In the genomic region with DNA sequence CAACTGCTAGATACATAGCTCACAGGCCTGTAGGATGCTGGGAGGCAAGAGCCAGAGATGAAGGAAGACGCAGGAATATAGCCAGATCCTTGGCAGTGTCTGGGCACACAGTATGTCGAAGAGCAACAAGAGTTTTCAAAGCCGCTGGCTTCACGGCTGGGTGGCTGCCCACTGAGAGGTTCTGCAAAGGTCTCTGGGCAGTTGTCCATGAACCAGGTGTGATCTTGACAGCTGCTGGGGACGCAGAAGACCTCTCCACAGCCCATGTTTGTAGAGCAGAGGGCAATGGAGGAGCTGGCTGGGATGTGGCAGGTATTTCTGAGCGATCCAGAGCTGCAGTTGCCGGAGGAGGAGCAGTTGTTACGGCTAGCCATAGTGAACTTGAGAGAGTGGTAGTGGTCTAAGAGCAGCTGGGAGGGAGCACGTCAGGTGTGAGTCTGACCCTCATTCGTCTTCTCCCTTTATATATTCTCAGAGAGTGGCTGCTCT, we compare ENCODE assay signal across 36 mouse cellular contexts. TPM values are rescaled to one million over a fixed set of nuclear protein-coding genes. Genes with fewer than 3 reads are reported as not detected.
A peak's percentile ranks its signal among the peaks of the same experiment; 100 is the strongest.
DNase-seq lines count a peak whose midpoint lies in the region; ATAC-seq lines count a peak whose summit lies in the region.
"Had no signal": no experiment of that assay in that cellular context is flagged by ENCODE, and none has a peak within 500 bp of the region (broad histone marks: within the 10 kb centered on the region; RNA-seq: fewer than 3 reads in every experiment).

Krtap26-1 (minus strand) TSS at position 439 of the 489 bp plus-strand sequence.

- H3K27ac ChIP-seq in kidney, embryonic 15.5 days, result no peak within 1 kb of the TSS
- no peak within 1 kb of the TSS for H3K27ac ChIP-seq in midbrain, embryonic 11.5 days (ENCODE audit: low read depth, low read length)
- no peak within 1 kb of the TSS for H3K27ac ChIP-seq in midbrain, embryonic 15.5 days
- H3K27ac ChIP-seq: embryonic facial prominence, embryonic 10.5 days; embryonic facial prominence, embryonic 13.5 days; forebrain, embryonic 12.5 days; forebrain, embryonic 15.5 days; heart, adult 2 months; heart, embryonic 10.5 days; heart, embryonic 13.5 days; hindbrain, embryonic 14.5 days; hindbrain, postnatal 0 days had no signal

- peaks cover 8% of the 10 kb centered on the region; the same call in 1 of the 2 replicates for H3K4me1 ChIP-seq in kidney, embryonic 15.5 days
- H3K4me1 ChIP-seq in midbrain, embryonic 11.5 days (ENCODE audit: control insufficient read depth, insufficient read depth, low read length), result no peaks in the 10 kb centered on the region
- H3K4me1 ChIP-seq in midbrain, embryonic 15.5 days, result no peaks in the 10 kb centered on the region
- H3K4me1 ChIP-seq: embryonic facial prominence, embryonic 13.5 days; forebrain, embryonic 12.5 days; forebrain, embryonic 15.5 days; heart, embryonic 10.5 days; heart, embryonic 13.5 days had no signal

- H3K9me3 ChIP-seq in kidney, embryonic 15.5 days (replicated peaks), result no peaks in the 10 kb centered on the region
- H3K9me3 ChIP-seq in midbrain, embryonic 11.5 days (ENCODE audit: control insufficient read depth, low read length), result no peaks in the 10 kb centered on the region
- no peaks in the 10 kb centered on the region for H3K9me3 ChIP-seq in midbrain, embryonic 15.5 days
- H3K9me3 ChIP-seq: embryonic facial prominence, embryonic 10.5 days; embryonic facial prominence, embryonic 13.5 days; forebrain, embryonic 12.5 days; forebrain, embryonic 15.5 days; heart, embryonic 10.5 days; heart, embryonic 13.5 days had no signal

- no peak within 1 kb of the TSS for H3K4me3 ChIP-seq in kidney, embryonic 15.5 days (replicated peaks)
- H3K4me3 ChIP-seq in midbrain, embryonic 11.5 days (ENCODE audit: low read depth, low read length), result no peak within 1 kb of the TSS
- no peak within 1 kb of the TSS for H3K4me3 ChIP-seq in midbrain, embryonic 15.5 days
- H3K4me3 ChIP-seq: embryonic facial prominence, embryonic 10.5 days; embryonic facial prominence, embryonic 13.5 days; erythroblast, embryonic 14.5 days; forebrain, embryonic 12.5 days; forebrain, embryonic 15.5 days; heart, adult 2 months; heart, embryonic 10.5 days; heart, embryonic 13.5 days had no signal

- no peaks in the 10 kb centered on the region for H3K36me3 ChIP-seq in kidney, embryonic 15.5 days
- no peaks in the 10 kb centered on the region for H3K36me3 ChIP-seq in midbrain, embryonic 11.5 days (ENCODE audit: control insufficient read depth, insufficient read depth, low read length)
- H3K36me3 ChIP-seq in midbrain, embryonic 15.5 days (replicated peaks), result no peaks in the 10 kb centered on the region
- H3K36me3 ChIP-seq: embryonic facial prominence, embryonic 10.5 days; embryonic facial prominence, embryonic 13.5 days; forebrain, embryonic 12.5 days; forebrain, embryonic 15.5 days; G1E; heart, embryonic 10.5 days; heart, embryonic 13.5 days had no signal

- DNase-seq in kidney, postnatal 14 days, result no peak
- peak; percentile 59 for DNase-seq in midbrain, embryonic 11.5 days (ENCODE audit: low spot score, missing footprints)
- DNase-seq: adrenal gland, postnatal 14 days; B cell, adult 2 months; cerebellum, adult 11 months; cerebellum, adult 8-10 months; cerebellum, postnatal 10 days; cerebellum, postnatal 36 days; embryo, embryonic 11 days; gastrocnemius, postnatal 25 days; heart, adult 2 months; heart, postnatal 14 days; heart, postnatal 4 days had no signal

- H3K9ac ChIP-seq in kidney, embryonic 15.5 days, result no peak within 1 kb of the TSS
- no peak within 1 kb of the TSS for H3K9ac ChIP-seq in midbrain, embryonic 11.5 days (ENCODE audit: low read length)
- no peak within 1 kb of the TSS for H3K9ac ChIP-seq in midbrain, embryonic 15.5 days
- H3K9ac ChIP-seq: embryonic facial prominence, embryonic 13.5 days; forebrain, embryonic 12.5 days; forebrain, embryonic 15.5 days; heart, embryonic 13.5 days; hindbrain, embryonic 14.5 days had no signal

- WGBS in kidney, embryonic 15.5 days, result 46% methylated on average over 10 of the region's 10 CpGs
- WGBS in midbrain, embryonic 11.5 days, result 90% methylated on average over 10 of the region's 10 CpGs
- 83% methylated on average over 10 of the region's 10 CpGs for WGBS in midbrain, embryonic 15.5 days

- H3K4me2 ChIP-seq in kidney, embryonic 15.5 days, result peak within 1 kb of the TSS; percentile 12; the same call in 1 of the 2 replicates
- H3K4me2 ChIP-seq in midbrain, embryonic 11.5 days, result no peak within 1 kb of the TSS
- no peak within 1 kb of the TSS for H3K4me2 ChIP-seq in midbrain, embryonic 15.5 days
- H3K4me2 ChIP-seq: embryonic facial prominence, embryonic 13.5 days; forebrain, embryonic 12.5 days; forebrain, embryonic 15.5 days; heart, embryonic 13.5 days; hindbrain, embryonic 14.5 days had no signal

- H3K27me3 ChIP-seq in kidney, embryonic 15.5 days, result no peaks in the 10 kb centered on the region
- no peaks in the 10 kb centered on the region for H3K27me3 ChIP-seq in midbrain, embryonic 11.5 days (ENCODE audit: control insufficient read depth, insufficient read depth, low read length)
- no peaks in the 10 kb centered on the region for H3K27me3 ChIP-seq in midbrain, embryonic 15.5 days (replicated peaks)
- H3K27me3 ChIP-seq: CH12.LX; embryonic facial prominence, embryonic 13.5 days; forebrain, embryonic 12.5 days; forebrain, embryonic 15.5 days; heart, embryonic 13.5 days; Patski had no signal

- peak; percentile 72 for ATAC-seq in kidney, embryonic 15.5 days (replicated peaks; ENCODE audit: low FRiP score)
- no peak for ATAC-seq in midbrain, embryonic 11.5 days (ENCODE audit: low FRiP score)
- no peak for ATAC-seq in midbrain, embryonic 15.5 days (replicated peaks)
- 0 out of 2 replicates have a peak, but pooled peaks have one; percentile 17 for ATAC-seq in monocyte, adult 5-6 weeks (replicated peaks; ENCODE audit: insufficient number of reproducible peaks, low FRiP score, low TSS enrichment, poor library complexity, severe bottlenecking)
- ATAC-seq in megakaryocyte-erythroid progenitor cell, adult 5-6 weeks (replicated peaks; ENCODE audit: low FRiP score, low TSS enrichment, poor library complexity, severe bottlenecking), result no peak
- ATAC-seq: forebrain, embryonic 15.5 days; hindbrain, postnatal 0 days; Patski had no signal

RNA-seq across cellular contexts. Expression of gene Krtap26-1, which starts in this region (rescaled TPM):
- polyA plus RNA-seq in kidney, embryonic 15.5 days (2015; fragmentation: Nextera tagmentation; extraction: Ambion mirVana), result not detected in 2 replicates
- not detected in 2 replicates for polyA plus RNA-seq in midbrain, embryonic 11.5 days (2014; fragmentation: Nextera tagmentation; extraction: Ambion mirVana)
- polyA plus RNA-seq in midbrain, embryonic 15.5 days (2015; fragmentation: Nextera tagmentation; extraction: Ambion mirVana), result not detected in 2 replicates
- not detected in 3 replicates for total RNA-seq in monocyte, adult 5-6 weeks (2017)
- total RNA-seq in megakaryocyte-erythroid progenitor cell, adult 5-6 weeks (2014; fragmentation: Nextera tagmentation), result not detected in 2 replicates
- total RNA-seq in megakaryocyte-erythroid progenitor cell, adult 5-6 weeks (2017), result not detected in 2 replicates
- total RNA-seq: adrenal gland, adult 18-20 months; adrenal gland, postnatal 14 days; adrenal gland, postnatal 4 days; CH12.LX; G1E; gastrocnemius, adult 8-10 months; gastrocnemius, postnatal 25 days; heart, adult 2 months; heart, postnatal 14 days; heart, postnatal 4 days; hindbrain, postnatal 0 days had no signal
- polyA plus RNA-seq: cortical plate, adult 2 months; embryonic facial prominence, embryonic 10.5 days; embryonic facial prominence, embryonic 13.5 days; erythroblast, embryonic 14.5 days; forebrain, embryonic 12.5 days; forebrain, embryonic 15.5 days; G1E; gonadal fat pad, adult 2 months; heart, adult 2 months; heart, embryonic 10.5 days; heart, embryonic 13.5 days; heart, embryonic 16.5 days; hindbrain, embryonic 11.5 days; hindbrain, embryonic 14.5 days; hindbrain, postnatal 0 days; Patski had no signal

Comparison
In these comparisons a context has a peak if more than half of its experiments do, and no peak if none do; other contexts are left out.
1. Peak in ATAC-seq and H3K4me2 ChIP-seq in kidney, embryonic 15.5 days; RNA of the gene not detected or under 1 TPM.
2. Peak in DNase-seq in midbrain, embryonic 11.5 days; RNA of the gene not detected or under 1 TPM.
3. Peak in ATAC-seq in monocyte, adult 5-6 weeks; RNA of the gene not detected or under 1 TPM.